Mouse (Mus musculus): ENCODE results near the gene Ppil2.

Ppil2 gene

DNA sequence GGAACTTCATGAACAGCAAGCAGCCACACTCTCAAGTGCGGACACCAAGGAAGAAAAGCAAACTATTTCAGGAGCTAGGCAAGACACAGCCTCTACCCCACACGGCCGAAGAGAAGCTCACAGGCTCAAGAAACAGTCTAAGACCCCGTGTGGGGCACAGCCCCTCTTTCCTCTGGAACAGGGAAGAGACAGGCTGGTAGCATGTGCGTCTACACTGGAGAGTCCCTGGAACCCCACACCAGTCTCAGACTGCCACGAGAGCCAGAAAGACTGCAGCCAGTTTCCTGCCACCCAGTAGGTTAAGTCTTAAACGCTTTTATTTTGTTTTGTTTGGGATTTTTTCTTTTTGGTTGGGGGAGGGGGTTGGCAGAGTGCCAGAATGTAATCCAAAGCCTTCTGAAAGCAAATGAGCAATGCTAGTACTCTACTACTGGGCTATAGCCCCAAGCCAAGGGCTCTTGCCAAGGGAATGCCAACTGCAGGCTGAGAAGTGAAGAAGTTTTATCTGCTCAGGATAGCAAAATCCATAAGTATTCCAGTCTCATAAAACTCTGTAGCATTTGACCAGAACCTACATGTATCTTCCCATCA lies 8.3 kb downstream of the Ppil2 start:
- no peak for DNase-seq (ENCODE audit: low spot score in 2 of 2)

DNA sequence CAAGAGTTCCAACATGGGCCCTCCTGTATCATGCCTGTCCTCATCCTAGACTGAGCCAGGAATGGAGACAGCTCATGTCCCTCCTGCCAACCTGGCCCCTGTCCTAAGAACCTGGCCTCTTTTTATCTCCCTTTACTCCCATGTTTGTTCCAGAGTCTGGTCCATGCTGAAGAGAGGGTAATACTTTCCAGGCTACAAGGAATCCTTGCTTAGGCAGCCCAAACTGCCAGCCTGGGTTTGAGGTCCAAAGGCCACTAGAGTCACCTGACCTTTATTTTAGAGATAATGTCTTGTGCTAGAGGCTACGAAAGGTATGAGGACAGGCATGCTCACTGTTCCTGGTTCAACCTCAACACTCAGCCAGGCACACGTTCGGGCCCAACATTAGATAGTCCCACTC lies 14.1 kb downstream of the Ppil2 start:
- no peak for DNase-seq (ENCODE audit: low spot score in 2 of 2)

DNA sequence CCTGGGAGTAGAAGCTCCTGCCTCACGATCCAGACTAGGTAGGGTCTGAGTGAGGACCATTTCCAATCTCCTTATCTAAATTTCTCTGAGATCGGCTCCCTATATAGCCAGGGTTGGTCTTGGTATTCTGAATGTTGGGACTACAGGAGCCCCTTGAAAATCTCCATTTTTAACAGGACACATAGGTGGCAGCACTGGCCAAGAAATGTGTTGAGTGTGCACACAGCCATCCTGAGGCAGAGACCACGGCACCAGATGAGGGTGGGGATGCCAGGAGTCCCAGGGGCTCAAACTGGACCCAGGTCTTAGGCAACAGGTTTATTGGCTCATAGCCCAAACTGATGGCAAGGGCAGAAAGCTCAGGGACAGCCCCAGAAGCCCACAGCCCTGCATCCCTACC lies 22.7 kb downstream of the Ppil2 start:
- no peak for DNase-seq (ENCODE audit: low spot score in 2 of 2)

DNA sequence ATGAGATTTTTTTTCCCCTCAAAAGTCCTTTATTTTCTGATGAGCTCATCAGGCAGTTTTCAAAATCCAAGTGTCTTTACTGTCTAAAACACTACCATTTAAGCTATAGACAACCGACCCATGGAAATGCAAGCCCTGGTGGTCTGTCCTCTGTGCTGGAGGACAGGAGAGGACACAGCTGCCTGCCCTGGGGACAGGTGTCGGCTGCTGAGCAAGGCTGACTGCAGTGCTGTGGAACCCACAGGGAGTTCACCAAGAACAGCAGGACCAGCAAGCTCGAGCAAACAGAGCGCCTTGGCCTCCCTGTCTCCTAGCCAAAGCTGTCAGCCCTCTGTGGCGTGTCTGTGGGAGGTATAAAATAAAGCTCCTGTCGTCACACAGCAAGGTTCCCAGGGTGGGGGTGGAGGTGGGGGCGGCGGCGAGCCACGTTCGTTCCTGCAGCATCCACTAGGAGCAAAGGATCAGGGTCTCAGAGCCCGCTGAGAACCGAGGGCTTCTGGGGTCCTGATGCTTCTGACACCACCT lies 24.3 kb downstream of the Ppil2 start:
- DNase-seq (ENCODE audit: low spot score in 2 of 2) = no peak

DNA sequence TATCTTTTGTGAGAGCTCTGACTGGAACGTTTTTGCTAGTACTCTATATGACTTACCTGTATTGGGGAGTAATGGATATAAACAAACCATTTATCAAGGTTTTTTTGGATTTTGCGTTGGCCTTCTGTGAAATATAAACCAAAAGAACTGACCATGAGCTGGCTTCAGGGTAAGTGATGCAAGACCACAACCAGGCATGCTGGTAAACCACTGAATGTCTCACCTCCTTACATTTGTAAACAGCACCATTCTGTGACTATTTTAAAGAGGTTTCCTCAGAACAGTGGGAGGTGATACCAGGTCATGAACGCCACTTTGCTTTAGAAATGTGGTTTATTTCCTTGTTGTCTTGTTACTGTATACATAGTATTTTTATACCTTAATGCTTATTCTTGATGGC lies 24.8 kb downstream of the Ppil2 start:
- DNase-seq (ENCODE audit: low spot score in 2 of 2) = no peak

DNA sequence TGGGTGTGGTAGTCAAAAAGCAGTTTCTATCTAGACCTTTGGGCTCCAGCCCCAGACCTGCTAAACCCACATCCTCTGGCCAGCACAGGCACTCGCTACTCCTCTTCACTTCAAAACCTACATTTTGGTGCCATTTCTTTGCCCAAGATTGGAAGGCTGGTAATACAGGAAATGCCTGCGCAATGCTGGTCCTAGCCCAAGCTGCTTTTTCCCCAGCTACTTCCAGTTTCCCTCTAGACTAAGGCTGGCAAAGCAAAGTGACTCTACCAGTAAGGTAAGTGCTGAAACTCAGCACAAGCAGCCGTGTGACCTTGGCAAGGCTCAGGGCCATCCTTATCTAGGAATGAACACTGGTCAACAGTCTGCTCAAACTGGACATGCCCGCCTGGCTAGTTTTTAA lies 25.4 kb downstream of the Ppil2 start:
- DNase-seq (ENCODE audit: low spot score in 2 of 2) = no peak

DNA sequence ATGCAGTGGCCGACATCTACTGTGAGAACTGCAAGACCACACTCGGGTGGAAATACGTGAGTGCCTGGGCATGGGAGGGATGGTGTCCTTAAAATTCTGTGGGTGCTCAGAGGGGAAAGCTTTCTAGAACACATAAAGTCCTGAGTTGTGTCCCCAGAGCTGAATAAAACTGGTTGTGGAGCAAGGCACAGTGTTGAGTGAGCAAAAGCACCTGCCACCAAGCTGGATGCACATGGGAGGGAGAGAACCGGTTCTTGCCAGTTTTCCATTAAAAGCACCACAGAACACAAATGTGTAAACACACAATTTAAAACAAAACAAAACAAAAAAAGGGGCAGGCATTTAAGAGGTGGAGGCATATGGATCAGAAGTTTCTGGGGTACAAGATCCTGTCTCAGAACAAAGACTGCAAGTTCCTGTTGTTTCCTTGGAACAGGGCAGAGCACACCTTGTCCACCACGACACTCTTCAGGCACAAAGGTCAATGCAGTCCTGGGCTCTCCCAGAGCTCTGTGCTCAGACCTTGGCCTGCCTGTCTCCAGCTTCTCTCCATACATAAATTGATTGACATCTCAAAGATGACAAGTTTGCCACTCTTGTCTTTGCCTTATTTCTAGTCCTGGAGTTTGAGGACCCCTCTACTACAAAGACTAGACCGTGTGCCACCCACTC lies 28.8 kb downstream of the Ppil2 start:
- no peak for DNase-seq (ENCODE audit: low spot score in 2 of 2)

DNA sequence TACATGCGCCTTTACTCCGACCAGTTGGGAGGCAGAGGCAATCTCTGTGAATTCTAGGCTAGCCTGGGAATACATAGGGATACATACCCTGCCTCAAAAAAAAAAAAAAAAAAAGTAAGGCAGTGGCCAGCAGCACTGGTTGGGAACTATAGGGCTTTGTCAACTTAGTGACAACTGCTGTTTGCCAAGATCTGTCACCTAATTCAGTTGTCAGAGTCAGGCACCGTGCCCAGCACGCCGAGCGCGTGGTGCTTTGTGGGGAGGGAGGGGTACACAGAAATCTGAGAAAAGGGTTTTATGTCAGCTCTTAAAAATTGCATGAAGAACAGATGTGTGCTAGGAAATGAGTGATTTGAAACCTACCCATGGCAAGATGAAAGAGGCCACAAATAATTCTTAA lies 33.0 kb downstream of the Ppil2 start:
- no peak for DNase-seq (ENCODE audit: low spot score in 2 of 2)

DNA sequence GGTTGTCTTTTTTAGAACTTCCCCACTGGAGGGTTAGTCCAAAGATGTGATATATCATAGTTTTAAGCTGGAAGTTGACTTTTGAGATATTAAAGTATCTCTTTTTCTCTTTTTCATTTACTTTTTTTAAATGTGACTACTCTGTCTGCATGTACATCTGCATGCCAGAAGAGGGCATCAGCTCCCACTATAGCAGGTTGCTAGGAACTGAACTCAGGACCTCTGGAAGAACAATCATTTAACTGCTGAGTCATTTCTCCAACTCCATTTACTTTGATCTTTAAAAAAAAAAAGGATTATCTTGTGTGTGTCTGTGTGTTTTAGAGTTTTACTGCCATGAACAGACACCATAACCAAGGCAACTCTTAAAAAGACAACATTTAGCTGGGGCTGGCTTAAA lies 34.2 kb downstream of the Ppil2 start:
- no peak for DNase-seq (ENCODE audit: low spot score in 2 of 2)

DNA sequence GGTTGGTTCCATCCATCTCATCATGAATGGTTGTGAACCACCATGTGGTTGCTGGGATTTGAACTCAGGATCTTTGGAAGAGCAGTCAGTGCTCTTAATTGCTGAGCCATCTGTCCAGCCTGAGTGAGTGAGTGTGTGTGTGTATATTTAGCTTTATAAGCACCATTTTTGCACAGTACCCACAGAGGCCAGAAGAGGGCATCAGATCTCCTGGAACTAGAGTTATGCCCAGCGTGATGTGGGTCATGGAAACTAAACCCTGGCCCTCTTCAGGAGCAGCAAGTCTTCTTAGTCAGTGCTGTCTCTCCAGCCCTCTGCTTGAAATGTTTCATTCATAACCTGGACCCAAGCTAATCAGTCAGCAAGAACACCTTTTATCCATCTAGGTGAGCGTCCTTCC lies 34.8 kb downstream of the Ppil2 start:
- no peak for DNase-seq (ENCODE audit: low spot score in 2 of 2)

DNA sequence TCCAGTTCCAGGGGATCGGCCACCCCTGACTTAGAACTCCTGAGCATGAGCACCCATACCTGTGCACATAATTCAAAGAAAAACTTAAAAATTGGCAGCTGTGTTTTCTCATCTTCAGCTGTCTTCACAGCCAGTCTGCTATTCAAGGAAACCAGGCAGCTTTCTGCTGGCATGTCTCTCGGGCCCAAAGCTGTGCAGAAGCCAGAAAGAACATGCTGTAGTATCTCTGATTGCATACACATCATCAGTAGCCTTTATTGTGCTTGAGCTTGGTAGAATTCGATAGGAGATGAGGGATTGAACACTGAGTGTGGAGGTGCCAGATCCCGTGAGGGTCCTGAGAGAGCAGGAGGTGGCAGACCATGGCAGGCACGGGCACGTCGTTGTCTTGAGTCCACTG lies 38.1 kb downstream of the Ppil2 start:
- DNase-seq (ENCODE audit: low spot score in 2 of 2) = no peak

DNA sequence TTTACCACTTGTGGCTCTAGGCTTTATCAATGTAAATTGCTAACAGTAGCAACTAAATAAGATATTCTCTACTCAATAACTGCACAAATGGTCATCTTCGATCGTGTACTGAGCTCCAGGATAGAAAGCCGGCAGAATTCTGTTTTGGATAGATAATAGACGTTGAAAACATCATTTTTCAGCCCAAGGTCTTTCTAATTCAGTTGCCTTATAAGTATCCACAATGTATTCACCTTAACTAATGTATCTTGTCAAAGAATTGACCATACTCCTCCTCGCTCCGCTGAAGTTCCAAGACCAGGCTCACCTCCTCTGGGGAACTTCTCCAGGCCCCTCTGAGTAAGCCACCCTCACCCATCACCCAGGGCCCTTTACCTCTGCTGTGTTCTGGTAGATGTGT lies 40.3 kb downstream of the Ppil2 start:
- no peak for DNase-seq (ENCODE audit: low spot score in 2 of 2)

DNA sequence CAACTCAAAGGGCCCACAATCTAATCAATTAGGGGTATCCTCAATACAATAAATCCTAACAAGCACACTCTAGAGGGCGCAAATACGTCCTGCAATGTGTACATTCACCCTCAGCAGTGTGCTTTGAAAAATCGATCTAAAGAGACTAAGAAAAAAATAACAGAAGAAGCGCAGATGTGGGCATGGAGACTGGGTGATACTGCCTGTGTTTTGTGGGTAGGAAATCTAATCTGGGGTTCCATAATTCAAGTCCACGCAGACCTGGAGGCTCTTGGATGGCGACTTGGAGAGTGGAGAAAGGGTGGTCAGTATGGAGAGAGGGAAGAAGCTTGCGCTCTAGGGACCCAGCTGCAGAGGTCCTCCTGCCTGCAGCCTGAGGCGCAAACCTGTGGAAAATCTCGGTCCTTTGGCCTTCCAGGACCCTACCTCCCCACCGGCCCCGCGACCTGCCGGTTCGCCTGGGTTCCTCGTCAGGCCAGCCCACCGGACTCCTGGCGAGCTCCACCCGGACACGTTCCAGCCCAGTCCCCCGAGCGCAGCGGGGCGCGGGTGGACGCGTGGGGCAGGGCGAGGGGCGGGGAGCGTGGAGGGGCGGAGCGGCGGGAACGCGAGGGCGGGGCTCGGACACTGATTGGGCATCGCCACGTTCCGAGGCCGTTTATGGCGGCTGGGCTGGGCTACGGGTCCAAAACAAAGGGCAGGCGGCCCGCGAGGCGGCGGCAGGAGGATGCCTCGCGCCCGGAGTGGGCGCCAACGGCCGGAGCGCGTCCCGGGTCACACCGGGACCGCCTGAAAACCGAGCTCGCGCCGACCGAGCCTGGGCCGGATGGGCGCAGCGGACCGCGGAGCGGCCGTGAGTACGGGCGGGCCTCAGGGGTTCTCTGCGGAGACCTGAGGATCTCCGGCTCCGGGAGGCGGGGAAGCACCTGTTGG lies 41.3 kb downstream of the Ppil2 start, which contains the start of gene Ypel1:
Ypel1 (plus strand) TSS at position 186 of the 933 bp plus-strand sequence.
- DNase-seq (ENCODE audit: low spot score in 2 of 2) = peak; percentile 62 to 79

DNA sequence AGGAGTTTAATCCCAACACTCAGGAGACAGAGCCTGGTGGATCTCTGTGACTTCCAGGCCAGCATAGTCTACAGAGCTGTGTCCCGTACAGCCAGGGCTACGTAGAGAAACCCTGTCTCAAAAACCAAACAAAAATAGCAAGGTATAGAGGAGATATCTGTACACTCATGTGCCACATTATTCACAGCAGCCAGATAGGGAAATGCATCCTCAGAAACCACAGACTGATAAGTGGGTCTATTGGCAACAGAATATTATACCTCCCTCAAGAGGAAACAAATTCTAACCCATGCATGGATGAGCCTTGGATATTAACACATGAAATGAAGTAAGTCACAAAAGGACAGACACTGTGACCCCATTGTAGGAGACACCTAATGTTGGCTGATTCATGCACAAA lies 43.5 kb downstream of the Ppil2 start:
- no peak for DNase-seq (ENCODE audit: low spot score in 2 of 2)

DNA sequence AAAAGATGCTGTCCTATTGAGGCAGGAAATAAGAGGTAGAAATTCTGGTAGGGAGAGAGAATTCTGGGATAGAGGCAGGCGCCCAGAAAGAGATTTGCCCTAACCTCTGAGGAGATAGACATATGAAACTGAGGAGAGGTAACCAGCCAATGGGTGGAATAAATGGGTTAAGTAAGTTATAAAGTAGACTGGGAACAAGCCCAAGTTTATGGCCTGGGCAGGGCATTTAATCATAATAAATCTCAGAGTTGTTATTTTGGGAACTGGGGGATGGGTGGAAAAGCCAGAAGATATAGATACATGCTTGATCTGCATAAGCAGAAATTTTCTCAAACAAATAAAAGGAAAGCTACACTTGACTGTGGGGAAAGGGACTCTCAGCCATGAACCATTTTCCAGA lies 48.7 kb downstream of the Ppil2 start:
- DNase-seq (ENCODE audit: low spot score in 2 of 2) = no peak

DNA sequence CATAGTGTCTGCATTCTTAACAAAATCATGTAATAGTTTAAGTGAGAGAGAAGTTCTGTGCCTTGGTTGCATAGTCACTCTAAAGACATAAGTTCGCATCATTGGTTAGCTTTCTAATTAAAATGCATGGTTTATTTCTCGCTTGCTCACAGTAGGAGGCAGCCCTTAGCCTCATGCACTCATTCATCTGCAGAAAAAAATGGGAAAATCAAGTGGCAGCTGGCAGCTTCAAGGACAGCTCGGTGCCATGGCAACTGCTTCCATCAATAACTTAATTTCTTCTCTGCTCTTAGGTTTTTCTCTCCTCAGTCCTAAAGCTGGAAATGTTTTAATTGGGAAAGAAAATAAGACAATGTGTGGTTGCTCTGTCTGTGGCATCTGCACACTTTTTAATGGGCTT lies 55.5 kb downstream of the Ppil2 start:
- DNase-seq (ENCODE audit: low spot score in 2 of 2) = peak in 1 of 2 experiments; percentile 41

DNA sequence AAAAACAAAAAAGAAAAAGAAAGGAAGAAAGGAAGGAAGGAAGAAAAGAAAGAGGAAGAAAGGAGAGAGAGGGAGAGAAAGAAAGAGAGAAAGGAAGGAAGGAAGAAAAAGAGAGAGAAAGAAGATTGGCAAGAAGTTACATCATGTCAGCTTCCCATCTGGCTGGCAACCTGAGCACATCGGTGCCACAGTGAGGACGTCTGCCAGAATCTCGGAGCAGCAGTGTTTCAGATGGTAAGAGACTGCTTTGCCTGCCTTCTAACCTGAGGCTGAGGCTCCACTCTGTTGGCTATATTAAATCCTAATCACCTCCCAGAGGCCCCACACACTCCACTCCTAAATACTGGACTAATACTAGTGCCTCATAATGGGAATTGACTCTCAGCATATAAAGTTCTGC lies 57.2 kb downstream of the Ppil2 start:
- DNase-seq (ENCODE audit: low spot score in 2 of 2) = no peak

DNA sequence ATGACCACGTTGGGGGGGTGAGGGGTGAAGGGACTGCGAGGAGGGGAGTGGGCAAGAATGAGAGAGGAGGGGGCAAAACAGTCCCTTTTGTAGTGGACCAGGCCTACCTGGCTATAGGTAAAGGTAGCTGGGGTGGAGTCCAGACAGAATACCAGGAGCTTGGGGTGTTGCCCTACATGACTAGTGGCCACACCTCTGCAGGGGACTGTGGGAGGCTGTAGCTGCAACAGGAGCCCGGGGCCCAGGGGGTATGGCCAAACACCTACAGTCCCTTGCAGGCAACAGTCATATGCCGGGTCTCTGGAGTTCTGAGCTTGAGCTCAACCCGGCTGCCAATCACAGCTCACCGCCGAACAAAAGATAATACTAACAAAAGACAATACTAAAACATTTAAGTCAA lies 59.0 kb downstream of the Ppil2 start:
- no peak for DNase-seq (ENCODE audit: low spot score in 2 of 2)

DNA sequence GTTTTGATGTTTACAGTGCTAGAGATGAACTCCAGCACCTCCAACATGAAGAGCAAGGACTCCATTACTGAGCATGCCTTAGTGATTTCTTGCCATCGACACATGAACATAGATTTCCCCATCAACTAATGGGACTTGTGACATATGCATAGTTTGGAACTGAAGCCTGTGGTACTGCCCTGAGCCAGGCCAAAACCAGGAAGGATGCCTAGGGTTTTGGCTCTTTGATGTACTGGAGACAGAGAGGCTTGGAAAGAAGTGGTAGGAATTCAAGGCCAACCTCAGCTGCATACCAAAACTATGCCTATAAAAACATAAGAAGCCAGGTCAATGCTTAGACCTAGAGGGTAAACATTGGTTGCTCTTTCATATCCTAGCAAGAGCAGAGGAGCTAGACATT lies 61.2 kb downstream of the Ppil2 start:
- no peak for DNase-seq (ENCODE audit: low spot score in 2 of 2)

DNA sequence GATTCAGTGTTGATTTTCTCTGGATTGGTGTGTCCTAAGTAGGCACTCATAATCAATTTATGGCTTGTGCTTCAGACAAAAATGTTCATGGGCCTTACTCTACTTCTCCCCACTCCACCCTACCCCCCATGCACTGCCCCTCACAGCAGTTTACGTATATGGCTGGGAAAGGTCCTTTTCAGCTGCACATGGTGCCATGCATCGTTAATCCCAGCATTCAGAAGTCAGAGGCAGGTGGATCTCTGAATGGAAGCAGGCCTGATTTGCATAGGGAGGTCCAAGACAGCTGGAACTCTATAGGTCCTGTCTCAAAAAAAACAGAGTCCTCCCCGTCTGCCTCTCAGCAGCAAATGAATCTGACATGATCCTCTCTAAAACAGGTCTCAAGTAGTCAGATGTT lies 65.8 kb downstream of the Ppil2 start:
- no peak for DNase-seq (ENCODE audit: low spot score in 2 of 2)

DNA sequence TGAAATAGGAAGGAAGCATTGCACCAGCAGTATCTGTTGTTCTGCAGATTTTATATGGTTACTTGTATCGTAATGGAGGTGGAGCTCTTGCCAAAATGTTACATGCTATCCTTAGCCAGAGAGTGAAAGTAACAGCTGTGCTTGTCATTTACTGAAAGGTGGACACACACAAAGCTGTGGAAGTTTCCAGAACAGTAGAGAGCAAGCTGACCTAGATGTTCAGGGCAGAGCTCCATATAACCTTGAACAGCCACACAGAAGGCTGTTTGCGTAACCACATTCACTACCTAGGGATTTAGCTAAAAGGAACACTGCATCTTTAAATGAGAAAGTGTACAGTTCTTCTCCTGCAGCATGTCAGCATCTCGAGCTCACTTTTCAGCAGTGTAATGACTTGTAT lies 66.7 kb downstream of the Ppil2 start:
- no peak for DNase-seq (ENCODE audit: low spot score in 2 of 2)

DNA sequence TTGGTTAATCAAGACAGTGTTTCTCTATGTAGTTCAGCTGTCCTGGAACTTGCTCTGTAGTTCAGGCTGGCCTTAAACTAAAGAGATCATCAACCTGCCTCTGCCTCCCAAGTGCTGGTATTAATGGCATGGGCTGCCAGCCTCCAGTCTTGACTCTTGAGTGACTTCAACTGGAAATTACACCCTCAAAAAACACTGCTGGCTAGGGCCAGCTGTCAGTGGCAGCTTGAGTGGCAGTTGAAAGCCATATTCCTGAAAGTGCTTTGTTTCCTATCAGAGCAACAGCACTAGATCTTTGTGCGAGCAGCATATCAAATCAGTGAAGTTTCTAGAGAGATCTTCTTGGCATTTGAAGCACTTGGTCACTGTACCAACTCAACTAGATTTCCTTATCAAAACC lies 69.6 kb downstream of the Ppil2 start:
- no peak for DNase-seq (ENCODE audit: low spot score in 2 of 2)

DNA sequence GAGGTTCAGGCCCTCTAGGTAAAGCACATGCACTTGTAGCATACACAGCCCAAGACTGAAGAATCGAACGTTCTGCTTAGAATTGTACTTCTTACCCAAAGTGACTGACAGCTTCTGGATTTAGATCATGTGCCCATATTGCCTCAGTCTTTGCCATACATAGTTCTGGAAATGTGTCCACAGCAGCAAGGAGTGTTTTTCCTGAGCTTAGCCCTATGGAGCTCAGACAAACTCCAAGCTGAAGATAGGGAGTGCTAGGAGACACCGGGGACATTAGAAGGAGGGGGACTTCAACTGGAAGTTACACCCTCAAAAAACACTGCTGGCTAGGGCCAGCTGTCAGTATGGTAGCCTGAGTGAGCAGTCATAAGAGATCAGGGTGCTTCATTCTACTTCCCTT lies 70.3 kb downstream of the Ppil2 start:
- no peak for DNase-seq (ENCODE audit: low spot score in 2 of 2)
